Mouse (Mus musculus): ENCODE data around the gene Rgmb.

DNA sequence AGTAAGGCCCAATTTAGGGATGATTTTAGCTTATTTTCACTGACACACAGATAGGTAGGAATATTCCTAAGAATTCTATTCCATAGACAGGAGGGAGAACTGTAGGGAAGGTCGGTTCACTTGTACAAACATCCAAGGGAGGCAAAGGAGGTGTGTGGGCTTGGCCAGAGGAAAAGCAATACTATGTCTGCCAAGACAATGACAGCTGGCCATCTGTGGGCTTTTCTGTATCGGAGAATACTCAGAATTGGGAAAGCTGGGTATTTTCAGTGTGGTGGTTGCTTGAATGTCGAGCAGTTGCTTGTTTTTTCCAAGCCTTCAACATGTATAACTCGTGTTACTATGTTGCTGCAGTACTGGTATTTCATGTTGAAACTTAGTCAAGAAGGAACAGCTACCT lies 31.5 kb upstream of the Rgmb start:
- TF ChIP-seq CTCF (IDR thresholded peaks at IDR 0.05; ENCODE audit: low read depth) (no peak), EP300 (IDR thresholded peaks at IDR 0.05; ENCODE audit: low read depth) (no peak)

Data from heart, postnatal 0 days (tissue).